Mouse (Mus musculus): ENCODE measurements around the gene Nup210l. TPM values are rescaled to one million over a fixed set of nuclear protein-coding genes. Genes with fewer than 3 reads are reported as not detected.
"Not testable (repeated sequence)": the region's sequence is repeated elsewhere in the genome, so short reads cannot be mapped to it uniquely, and the experiment has no call there.

Gene Nup210l
- total RNA-seq, 2 experiments from 2014 or later = 0.13 to 0.17 TPM

DNA sequence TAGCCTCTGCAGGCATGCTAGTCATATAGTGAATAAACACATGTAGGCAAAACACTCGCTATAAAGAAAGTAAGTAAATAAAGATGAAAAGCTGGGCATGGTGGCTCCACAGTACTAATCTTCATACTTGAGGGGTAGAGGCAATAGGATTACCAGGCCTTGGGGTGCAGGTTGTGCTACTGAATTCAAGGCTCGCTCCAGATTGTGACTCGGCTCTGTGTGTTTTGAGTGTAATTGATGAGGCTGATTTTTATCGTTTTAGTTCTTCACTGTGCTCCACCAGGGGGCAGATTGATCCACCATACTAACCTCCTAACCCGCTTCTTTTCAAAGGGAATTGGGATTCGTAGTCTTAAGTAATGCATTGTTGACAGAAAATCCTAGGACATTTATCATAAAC is 116.2 kb downstream of the Nup210l start:
- DNase-seq (ENCODE audit: low spot score in 2 of 2) = peak in 1 of 2 experiments; percentile 49

DNA sequence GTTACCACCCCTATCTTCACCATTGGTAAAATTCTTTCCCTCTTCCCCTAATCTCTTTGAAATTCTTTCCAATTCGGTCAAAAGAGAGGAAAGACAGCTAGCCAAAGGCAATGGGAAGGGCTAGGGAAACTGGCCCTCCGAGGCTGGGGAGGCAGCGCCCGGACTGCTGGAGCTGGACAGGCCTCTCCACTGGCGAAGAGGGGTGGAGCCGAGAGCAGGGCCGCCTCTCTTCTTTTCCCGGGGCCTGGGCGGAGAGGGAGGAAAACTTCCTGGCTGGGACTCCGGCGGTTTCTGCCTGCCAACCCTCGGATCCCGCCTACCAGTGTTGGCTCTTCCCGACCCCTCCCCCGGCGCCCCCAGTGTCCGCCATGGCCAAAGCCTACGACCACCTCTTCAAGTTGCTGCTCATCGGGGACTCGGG is 116.6 kb downstream of the Nup210l start:
- DNase-seq (ENCODE audit: low spot score in 2 of 2) = peak; percentile 61 to 85

DNA sequence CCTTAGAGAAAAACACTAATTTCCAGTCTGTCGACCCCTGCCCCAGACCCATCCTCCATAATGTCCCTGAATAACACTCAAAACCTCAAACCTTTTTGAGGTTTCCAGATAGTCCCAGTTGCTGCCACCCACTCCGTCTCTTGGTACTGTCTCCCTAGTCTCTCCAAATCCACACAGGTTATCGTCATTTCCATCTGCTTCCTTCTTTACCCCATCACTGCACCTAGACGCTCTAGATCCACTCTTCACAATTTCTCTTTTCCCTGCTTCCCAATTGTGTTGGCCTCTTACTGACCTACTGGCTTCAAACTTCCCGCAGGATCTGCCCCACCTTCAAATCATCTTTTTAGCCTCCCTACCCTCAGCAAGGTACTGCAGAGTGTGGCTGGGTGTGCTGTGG is 117.2 kb downstream of the Nup210l start:
- no peak for DNase-seq (ENCODE audit: low spot score in 2 of 2)

DNA sequence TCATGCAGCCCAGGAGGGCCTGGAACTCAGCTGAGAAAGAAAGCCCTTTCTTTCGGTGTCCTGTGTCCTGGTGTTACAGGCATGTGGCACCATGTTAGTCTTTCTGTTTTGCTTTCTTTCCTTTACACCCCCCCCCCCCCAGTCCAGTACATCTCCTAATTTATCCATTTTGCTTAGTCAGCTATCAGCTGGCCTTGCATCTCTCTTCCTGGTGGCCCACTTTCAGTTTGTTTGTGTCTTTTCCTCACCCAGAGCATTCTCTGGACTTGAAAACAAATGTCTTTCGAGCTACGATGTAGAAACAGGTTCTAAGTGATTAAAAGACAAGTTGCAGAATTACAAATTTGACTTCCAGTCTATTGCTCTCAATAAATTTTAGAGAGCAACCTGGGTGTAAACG is 118.5 kb downstream of the Nup210l start:
- DNase-seq (ENCODE audit: low spot score in 2 of 2) = no peak

DNA sequence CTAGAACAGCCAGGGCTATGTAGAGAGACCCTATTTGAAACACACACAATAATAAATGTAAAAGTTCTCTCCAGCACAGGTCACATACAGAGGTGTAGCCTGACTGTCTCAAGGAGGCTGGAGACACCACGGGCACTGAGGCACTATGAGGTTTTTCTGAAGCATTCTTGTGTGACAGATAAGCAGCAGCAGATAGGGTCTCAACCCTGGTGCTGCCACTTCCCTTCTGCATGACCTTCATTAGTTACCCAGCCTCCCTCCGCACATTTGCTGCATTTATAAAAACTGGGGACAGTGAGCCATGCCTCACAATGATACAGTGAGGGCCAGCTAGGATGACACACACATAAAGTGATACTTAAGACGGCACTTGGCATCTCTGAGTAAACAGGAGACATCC is 119.0 kb downstream of the Nup210l start:
- no peak for DNase-seq (ENCODE audit: low spot score in 2 of 2)

DNA sequence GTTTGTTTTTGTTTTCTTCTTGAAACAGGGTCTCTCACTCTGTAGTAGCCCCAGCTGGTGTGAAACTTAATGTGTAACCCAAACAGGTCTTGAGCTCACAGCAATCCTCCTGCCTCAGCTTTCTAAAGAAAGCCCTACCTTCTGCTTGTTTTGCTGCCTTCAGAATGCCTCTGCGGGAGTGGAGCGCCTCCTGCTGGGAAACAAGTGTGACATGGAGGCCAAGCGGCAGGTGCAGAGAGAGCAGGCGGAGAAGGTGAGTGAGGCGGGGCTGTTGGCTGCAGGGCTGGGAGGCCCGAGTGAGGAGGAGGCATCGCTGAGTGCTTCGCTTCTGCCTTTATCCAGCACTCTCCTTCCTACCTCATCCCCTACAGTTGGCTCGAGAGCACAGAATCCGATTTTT is 120.4 kb downstream of the Nup210l start:
- no peak for DNase-seq (ENCODE audit: low spot score in 2 of 2)

DNA sequence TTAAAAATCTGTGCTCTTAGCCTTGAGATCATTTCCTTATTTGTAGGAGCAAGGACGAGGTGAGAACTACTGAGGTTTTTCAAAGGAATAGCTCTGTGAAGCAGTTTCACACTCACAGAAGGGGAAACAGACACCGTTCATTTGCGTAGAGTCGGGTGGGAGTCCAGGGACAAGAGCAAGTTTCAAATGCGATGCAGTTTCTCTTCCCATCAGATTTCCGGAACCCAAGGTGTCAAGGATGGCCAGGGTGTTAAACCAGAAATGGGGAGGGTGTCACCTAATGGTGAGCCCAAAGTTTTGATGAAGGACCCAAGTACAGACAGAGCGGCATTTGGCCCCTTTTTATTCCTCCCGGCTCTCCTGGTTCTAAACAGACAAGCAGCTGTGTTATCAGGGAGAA is 127.1 kb downstream of the Nup210l start:
- DNase-seq (ENCODE audit: low spot score in 2 of 2) = no peak

DNA sequence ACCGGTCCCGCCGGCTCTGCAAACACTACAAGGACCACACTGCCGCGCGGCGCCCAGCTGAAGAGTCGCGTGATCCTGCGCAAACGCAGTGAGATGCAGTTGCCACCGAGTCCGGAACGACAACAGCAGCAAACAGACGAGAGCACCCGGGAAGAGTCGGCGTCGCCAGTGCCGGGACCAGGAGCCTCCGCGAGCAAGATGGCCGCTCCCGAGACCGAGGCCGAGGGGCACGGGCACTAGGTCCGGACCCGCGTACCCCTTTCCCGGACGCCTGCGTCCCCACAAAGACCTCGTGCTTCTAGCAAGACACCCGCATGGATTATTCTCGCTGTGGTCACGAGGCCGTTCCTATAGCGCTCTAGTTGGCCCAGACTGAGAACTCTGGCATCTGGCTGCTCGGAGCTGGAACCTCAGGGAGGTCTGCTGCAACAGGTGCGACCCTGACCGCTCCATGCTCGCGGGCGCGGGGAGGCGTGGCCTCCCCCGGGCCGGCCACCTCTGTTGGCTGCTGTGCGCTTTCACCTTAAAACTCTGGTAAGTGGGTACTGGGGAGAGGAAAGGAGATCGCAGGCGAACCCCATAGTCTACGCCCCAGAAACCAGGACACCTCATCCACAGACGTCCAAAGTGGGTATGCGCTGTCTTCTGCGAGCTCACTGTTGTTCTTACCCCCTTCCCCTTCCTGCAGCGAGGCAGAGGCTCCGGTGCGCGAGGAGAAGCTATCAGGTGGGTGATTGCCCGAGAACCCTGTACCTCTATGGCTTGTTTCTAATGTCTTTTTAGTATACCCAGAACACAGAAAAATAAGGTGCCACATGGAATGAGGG is 127.8 kb downstream of the Nup210l start, which contains the start of gene Jtb:
Jtb (plus strand) TSS at position 91 of the 827 bp plus-strand sequence.
- DNase-seq (ENCODE audit: low spot score in 2 of 2) = peak; percentile 77 to 90

DNA sequence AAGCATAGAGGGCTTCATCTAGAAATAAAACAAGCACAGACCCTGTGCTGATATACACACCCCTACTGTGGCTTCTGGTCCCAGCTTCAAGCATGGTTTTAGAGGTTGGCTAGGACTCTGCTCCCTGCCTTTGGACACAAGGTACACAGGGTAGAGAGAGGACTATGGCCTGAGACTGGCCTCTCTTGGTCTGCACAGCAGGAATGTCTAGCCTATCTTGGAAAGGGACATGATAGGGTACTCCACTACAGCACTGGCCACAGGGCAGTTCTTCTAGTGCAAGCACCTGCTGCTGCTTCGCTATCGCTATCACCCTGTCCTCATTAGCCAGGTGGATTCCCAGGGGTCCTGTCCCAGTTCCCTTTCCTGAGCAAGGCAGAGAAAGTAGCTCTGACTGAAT is 137.3 kb downstream of the Nup210l start:
- DNase-seq (ENCODE audit: low spot score in 2 of 2) = no peak

DNA sequence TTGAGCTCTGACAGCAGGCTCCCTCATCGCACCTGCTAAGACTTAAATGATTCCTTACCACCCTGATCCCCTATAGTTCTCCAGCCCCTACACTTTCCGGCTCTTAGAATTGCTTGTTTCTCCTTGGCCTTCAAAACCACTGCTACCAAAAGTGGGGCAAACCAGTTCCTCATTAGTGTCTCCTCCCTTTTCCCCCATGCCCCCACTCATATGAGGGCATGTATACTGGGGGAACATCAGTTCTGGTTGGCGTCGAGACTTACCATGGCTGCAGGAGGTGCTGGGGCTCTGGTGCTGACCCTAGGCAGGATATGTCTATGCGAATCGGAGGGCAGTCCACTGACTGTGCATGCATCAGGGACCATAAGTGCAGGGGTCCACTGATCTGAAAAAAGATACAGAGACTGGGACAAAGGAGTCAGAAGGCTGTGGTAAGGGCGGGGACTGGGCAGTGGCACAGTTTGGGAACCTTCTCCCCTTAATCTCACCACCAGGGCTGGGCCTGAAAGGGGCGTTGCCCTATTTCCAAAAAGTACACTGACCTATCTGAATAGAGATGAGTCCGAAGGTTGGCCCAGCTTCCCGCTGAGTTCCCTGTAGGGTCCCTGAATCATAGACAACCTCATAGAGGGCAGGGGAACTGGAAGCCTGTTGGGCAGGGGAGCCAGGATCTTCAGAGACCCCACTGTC is 137.9 kb downstream of the Nup210l start:
- DNase-seq (ENCODE audit: low spot score in 2 of 2) = no peak

DNA sequence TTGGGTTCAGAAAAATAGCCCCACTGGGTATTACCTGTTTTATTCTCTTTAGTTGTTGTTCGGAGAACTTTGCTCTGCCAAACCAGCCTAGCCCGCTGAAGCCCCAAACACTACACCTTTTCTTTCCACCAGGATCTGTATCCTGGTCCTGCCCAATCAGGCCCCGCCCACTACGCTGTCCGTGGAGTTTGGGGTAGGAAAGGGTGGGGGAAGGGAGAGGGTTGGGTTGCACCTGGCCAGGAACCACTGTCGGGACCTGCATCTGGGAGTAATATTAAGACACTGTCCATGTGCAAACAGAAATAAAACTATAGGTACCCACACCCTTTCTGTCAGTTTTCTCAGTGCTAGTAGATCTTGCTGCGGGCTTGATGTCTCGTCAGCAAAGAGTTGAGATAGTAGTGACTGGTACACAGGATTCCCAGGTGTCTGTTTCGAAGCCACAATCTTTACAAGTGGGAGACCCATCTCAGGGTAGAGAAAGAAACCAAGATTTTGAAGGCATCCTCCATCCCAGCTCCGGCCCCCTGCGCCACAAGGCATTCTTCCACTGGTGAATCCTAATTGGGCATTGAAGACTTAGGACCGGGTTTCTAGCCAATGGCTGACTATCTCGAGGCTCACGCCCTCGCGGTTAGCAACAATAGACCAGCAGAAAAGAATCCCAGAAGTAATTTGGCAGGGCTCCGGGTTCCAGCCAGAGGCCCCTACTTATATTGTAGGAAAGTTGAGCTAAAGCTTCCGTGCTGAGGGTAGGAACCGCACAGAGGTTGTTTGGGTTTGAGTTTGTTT is 139.2 kb downstream of the Nup210l start, which contains the start of gene Creb3l4:
Creb3l4 (minus strand) TSS at position 529 of the 792 bp plus-strand sequence.
- peak in 1 of 2 experiments; percentile 63 for DNase-seq (ENCODE audit: low spot score in 2 of 2)

DNA sequence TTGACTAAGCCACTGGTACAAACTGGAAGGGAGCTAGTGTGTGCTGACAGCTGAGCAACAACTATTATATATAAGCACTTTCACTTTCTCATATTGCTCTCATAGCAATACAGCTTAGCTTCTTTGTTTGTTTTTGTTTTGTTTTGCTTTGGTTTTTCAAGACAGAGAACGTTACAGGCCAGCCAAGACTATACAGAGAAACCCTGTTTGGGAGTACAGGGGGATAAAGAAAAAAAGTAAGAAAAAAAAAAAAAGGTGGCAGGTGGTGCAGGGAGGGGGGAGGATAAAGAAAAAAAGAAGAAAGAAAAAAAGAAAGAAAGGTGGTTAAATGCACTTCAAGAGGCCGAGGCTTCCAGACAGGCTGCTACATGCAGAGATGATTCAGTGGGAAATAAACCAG is 141.5 kb downstream of the Nup210l start:
- no peak for DNase-seq (ENCODE audit: low spot score in 2 of 2)

DNA sequence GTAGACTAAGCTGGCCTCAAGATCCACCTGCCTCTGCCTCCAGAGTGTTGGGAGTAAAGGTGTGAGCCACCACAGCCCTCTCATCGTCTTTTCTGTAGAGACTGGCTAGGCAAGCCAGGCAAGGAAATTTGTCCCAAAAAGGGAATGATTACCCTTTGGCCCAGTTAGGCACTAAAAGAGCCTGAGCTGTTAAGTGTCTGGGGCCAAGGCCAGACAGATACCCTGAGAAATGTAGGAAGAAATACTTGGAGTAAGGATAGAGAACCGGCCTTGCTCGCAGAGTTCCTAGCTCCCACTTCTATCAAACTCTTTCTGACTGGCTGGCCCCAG is 143.7 kb downstream of the Nup210l start:
- no peak for DNase-seq (ENCODE audit: low spot score in 2 of 2)

DNA sequence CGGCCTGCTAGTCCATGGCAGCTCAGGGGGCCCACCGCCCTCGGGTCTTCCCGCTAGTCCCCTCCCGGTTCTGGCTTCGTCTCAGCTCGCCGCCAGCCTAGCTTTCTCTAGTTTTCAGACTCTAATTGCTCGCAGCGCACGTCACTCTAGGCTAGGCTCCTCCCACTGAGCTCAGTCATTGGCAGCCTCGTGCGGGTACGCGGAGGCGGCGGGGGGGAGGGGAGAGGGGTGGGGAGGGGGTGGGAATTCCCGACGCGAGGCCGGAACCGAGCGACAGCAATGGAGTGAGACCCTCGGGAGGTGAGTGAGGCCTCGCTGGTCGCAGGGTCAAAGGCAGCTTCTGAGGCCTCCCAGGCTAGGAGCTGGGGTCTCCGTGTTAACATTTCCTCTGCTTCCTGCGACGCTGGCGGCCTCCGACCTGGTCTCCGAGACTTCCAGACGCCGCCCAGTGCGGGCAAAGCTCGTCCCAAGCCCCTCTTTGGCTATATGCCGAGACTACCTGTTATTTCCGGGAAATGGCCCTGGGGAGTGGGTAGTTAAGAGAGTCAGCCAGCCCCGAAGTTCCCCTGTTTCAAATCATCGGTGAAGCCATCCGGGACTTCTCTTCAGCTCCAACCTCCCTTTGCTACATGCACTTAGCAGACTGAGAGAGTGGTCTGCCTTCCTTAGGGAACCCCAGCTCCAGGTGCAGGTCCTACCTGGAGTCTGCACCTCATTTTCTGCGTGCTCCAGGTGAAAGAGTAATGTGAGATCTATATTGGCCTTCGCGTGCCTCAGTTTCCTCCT is 144.2 kb downstream of the Nup210l start, which contains the start of gene Slc39a1:
Slc39a1 (plus strand) TSS at position 213 of the 786 bp plus-strand sequence.
- peak; percentile 81 to 94 for DNase-seq (ENCODE audit: low spot score in 2 of 2)

DNA sequence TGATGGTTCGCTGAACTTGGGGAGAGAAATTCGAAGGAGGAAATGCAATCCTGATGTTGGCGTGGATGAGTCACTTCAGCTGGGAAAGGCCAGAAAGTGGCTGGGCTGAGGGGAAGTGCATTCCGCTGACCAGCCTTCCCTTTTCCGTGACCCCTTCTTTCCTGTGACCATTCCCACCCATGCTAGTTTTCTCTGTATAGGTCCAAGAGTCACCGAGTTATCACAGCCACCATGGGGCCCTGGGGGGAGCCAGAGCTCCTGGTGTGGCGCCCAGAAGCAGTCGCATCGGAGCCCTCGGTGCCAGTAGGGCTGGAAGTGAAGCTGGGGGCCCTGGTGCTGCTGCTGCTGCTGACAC is 144.8 kb downstream of the Nup210l start:
- peak in 1 of 2 experiments; percentile 39 for DNase-seq (ENCODE audit: low spot score in 2 of 2)

DNA sequence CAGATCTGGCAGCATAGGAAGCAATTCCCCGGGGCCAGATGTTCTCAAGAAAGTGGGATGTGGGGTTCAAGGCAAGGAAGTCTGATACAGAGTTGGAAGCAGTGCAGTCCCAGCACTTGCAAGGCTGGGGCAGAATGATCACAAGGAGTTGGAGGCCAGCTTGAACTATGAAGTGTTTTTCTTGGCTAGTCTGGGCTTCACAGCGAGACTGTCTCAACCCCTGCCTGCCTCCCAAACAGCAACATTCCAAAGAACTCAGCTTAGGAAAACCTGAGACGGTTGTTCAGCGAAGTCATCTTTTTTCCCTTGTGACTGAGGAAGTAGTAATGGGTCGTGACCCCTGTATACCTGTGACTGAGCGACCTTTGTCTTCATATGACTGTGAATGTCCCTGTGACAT is 146.9 kb downstream of the Nup210l start:
- DNase-seq (ENCODE audit: low spot score in 2 of 2) = no peak

DNA sequence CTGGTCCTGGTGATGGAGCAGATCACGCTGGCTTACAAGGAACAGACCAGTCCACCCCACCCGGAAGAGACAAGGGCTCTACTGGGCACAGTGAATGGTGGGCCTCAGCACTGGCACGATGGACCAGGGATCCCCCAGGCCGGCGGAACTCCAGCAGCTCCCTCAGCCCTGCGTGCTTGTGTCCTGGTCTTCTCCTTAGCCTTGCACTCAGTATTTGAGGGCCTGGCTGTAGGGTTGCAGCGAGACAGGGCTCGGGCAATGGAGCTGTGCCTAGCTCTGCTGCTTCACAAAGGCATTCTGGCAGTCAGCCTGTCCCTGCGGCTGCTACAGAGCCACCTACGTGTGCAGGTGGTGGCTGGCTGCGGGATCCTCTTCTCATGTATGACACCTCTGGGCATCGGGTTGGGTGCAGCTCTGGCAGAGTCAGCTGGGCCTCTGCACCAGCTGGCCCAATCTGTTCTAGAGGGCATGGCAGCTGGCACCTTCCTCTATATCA is 147.8 kb downstream of the Nup210l start:
- not testable (repeated sequence) for DNase-seq (ENCODE audit: low spot score in 2 of 2)

DNA sequence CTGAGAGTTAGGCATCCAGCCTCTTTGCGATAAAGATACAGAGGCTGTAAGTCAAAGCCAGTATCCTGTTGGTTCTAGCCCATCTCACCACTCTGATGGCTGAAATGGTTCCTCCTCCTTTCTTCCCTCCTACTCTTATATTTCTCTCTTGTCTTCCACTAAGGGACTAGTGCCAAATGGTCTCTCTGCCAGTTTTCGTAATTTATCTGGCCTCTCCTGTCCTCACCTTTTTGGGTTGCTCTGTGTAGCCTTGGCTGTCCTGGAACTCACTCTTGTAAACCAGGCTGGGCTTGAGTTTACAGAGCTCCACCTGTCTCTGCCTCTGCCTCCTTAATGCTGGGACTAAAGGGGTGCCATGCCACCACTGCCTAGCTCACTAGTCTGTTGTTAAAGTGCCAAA is 148.7 kb downstream of the Nup210l start:
- DNase-seq (ENCODE audit: low spot score in 2 of 2) = not testable (repeated sequence)

DNA sequence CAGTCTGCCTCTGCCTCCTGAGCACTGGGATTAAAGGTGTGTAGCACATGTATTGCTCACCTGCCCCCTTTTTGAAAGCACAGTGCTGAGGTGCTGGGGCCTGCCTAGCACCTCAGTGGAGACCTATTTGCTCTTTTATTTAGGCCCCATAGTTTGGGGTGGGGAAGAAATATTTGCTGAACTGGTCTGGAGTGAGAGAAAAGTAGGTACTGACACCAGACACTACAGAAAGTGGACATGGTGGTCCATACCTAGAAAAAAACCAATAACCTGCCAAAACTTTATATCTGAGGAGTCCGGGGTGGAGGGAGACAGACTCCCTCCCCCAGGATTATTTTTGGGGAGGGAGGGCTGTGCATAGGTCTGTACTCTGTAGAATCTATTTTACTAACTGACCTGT is 149.2 kb downstream of the Nup210l start:
- DNase-seq (ENCODE audit: low spot score in 2 of 2) = not testable (repeated sequence)

DNA sequence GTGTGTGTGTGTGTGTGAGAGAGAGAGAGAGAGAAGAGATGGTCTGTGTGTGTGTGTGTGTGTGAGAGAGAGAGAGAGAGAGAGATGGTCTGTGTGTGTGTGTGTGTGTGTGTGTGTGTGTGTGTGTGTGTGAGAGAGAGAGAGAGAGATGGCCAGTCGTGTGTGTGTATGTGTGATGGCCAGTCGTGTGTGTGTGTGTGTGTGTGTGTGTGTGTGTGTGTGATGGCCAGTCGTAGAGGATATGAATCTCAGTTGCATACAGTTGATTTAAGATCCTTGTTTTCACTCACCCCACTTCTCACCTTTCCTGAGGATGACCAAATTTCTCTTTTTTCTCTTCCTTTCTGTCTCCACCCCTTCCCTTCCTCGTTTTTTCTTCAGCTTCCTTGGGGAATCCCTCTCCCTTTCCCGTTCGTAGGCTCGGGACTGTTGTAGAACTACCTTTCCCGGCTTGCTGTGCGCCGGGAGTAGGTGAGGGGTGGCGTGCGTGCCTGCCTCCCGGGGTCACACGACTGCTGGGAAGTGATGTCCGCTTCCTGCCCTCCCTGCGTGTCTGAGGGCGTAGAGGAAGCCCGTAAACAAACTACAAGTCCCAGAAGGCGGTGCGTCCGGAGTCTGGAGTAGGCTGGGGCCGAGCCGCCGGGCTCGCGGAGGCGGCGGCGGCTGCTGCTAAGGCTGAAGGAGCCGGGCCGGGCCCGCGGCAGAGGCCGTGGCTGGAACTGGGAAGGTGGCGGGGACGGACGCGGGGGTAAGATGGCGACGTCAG is 149.9 kb downstream of the Nup210l start, which contains the start of gene Crtc2:
Crtc2 (plus strand) TSS at position 511 of the 766 bp plus-strand sequence.
- peak; percentile 87 to 93 for DNase-seq (ENCODE audit: low spot score in 2 of 2)
